Mouse (Mus musculus) hindbrain, embryonic 10.5 days (tissue): ENCODE measurements around the gene Zfp710. TPM values are rescaled to one million over a fixed set of nuclear protein-coding genes. Genes with fewer than 3 reads are reported as not detected.
"Not testable (repeated sequence)": the region's sequence is repeated elsewhere in the genome, so short reads cannot be mapped to it uniquely, and the experiment has no call there.

Experiments
- DNase-seq: peaks from one replicate; pipeline ENCODE4 v3.0.0-alpha.2; 2017; ENCODE audit warnings: low spot score
- H3K27ac ChIP-seq: fragments of 300-500 bp; sonication (generic); 2 replicates; pipeline ENCODE4 v1.5.1; 2016; ENCODE audit warnings: mild to moderate bottlenecking, moderate library complexity
- H3K27me3 ChIP-seq: fragments of 300-500 bp; sonication (generic); 2 replicates; pipeline ENCODE4 v1.6.1; 2016; ENCODE audit warnings: mild to moderate bottlenecking; ENCODE audit not compliant: poor library complexity, insufficient read depth, severe bottlenecking
- H3K36me3 ChIP-seq: fragments of 300-500 bp; sonication (generic); 2 replicates; pipeline ENCODE4 v1.6.1; 2016; ENCODE audit warnings: mild to moderate bottlenecking, moderate library complexity
- H3K4me1 ChIP-seq: fragments of 300-500 bp; sonication (generic); replicated peaks from 2 replicates; pipeline ENCODE4 v1.6.1; 2016; ENCODE audit warnings: mild to moderate bottlenecking
- H3K4me3 ChIP-seq: fragments of 300-500 bp; sonication (generic); 2 replicates; pipeline ENCODE4 v1.5.1; 2016; ENCODE audit warnings: mild to moderate bottlenecking, moderate library complexity
- H3K9me3 ChIP-seq: fragments of 300-500 bp; sonication (generic); 2 replicates; pipeline ENCODE4 v1.6.1; 2016; ENCODE audit warnings: mild to moderate bottlenecking, moderate library complexity
- WGBS: fragments of 180-500 bp; shearing (Covaris S2); methylation state at CpG from one replicate; pipeline ENCODE4 v1.1.7; 2016; 5-methylcytosine and 5-hydroxymethylcytosine counted together
- polyA plus RNA-seq: library from polyadenylated mRNA; unstranded; fragments of >200 nt; fragmentation: Nextera tagmentation; extraction: Ambion mirVana; gene quantifications from 2 replicates; pipeline ENCODE4 v1.2.1, GENCODE M21; 2016

Zfp710 gene
- polyA plus RNA-seq: 37.5 and 39.3 TPM in 2 replicates

- H3K4me1 ChIP-seq: peaks cover 44% of the 10 kb centered on the region
- peak within 1 kb of the TSS; percentile 99 for H3K27ac ChIP-seq
- H3K4me3 ChIP-seq: peak within 1 kb of the TSS; percentile 93
- no peaks in the 10 kb centered on the region for H3K9me3 ChIP-seq
- no peaks in the 10 kb centered on the region for H3K27me3 ChIP-seq
- DNase-seq: peak; percentile 89
- WGBS: under 1% methylated on average over 42 of the region's 42 CpGs
- no peaks in the 10 kb centered on the region; the same call in 1 of the 2 replicates for H3K36me3 ChIP-seq
Measured at GRCm38 (mm10) chr7:80024521-80025390, at the start of gene Zfp710. Gene Zfp710, plus strand, starts transcription at chr7:80024814.

GRCm38 (mm10) chr7:79975316-79975715 lies 49.3 kb upstream of the Zfp710 start:
- Histone ChIP-seq H3K4me1 (no peaks in the 10 kb centered on the region), H3K36me3 (no peaks in the 10 kb centered on the region), H3K9me3 (no peaks in the 10 kb centered on the region), H3K27me3 (no peaks in the 10 kb centered on the region), H3K4me3 (no peak overlapping the region), H3K27ac (no peak overlapping the region)
- no peak for DNase-seq
- WGBS: 89% methylated on average over 2 of the region's 2 CpGs

GRCm38 (mm10) chr7:79986717-79987116 lies 37.9 kb upstream of the Zfp710 start:
- WGBS: 88% methylated on average over 7 of the region's 7 CpGs
- no peak overlapping the region for H3K4me3 ChIP-seq
- no peaks in the 10 kb centered on the region for H3K36me3 ChIP-seq
- H3K27me3 ChIP-seq: no peaks in the 10 kb centered on the region
- no peaks in the 10 kb centered on the region for H3K9me3 ChIP-seq
- H3K4me1 ChIP-seq: 0 out of 2 replicates have a peak, but pooled peaks cover 4% of the 10 kb centered on the region
- DNase-seq: no peak
- no peak overlapping the region for H3K27ac ChIP-seq

GRCm38 (mm10) chr7:79987745-79988144 lies 36.9 kb upstream of the Zfp710 start:
- Histone ChIP-seq H3K27me3 (no peaks in the 10 kb centered on the region), H3K9me3 (no peaks in the 10 kb centered on the region), H3K4me3 (no peak overlapping the region), H3K4me1 (0 out of 2 replicates have a peak, but pooled peaks cover 4% of the 10 kb centered on the region), H3K27ac (no peak overlapping the region), H3K36me3 (no peaks in the 10 kb centered on the region)
- WGBS: 64% methylated on average over 3 of the region's 3 CpGs
- DNase-seq: no peak

GRCm38 (mm10) chr7:79988466-79988865 lies 36.1 kb upstream of the Zfp710 start:
- 87% methylated on average over 1 of the region's 1 CpGs for WGBS
- H3K27ac ChIP-seq, H3K4me1 ChIP-seq, DNase-seq, H3K9me3 ChIP-seq, H3K27me3 ChIP-seq, H3K4me3 ChIP-seq, H3K36me3 ChIP-seq: not testable (repeated sequence)

- H3K27ac ChIP-seq: 0 out of 2 replicates have a peak overlapping the region, but pooled peaks have one; percentile 8
- WGBS: 29% methylated on average over 8 of the region's 8 CpGs
- H3K27me3 ChIP-seq: no peaks in the 10 kb centered on the region
- H3K4me1 ChIP-seq: peaks cover 9% of the 10 kb centered on the region
- H3K4me3 ChIP-seq: no peak overlapping the region
- H3K36me3 ChIP-seq: no peaks in the 10 kb centered on the region
- H3K9me3 ChIP-seq: no peaks in the 10 kb centered on the region
- peak; percentile 52 for DNase-seq
Measured at GRCm38 (mm10) chr7:79994476-79994875, 30.1 kb upstream of the Zfp710 start.

GRCm38 (mm10) chr7:79997761-79998160 lies 26.9 kb upstream of the Zfp710 start:
- 85% methylated on average over 1 of the region's 1 CpGs for WGBS

GRCm38 (mm10) chr7:80002353-80003055 lies 22.1 kb upstream of the Zfp710 start:
- H3K27me3 ChIP-seq: peaks cover 4% of the 10 kb centered on the region; the same call in 1 of the 2 replicates
- H3K4me1 ChIP-seq: no peaks in the 10 kb centered on the region
- no peaks in the 10 kb centered on the region for H3K36me3 ChIP-seq
- WGBS: 88% methylated on average over 11 of the region's 11 CpGs
- no peak overlapping the region for H3K4me3 ChIP-seq
- H3K27ac ChIP-seq: no peak overlapping the region
- no peaks in the 10 kb centered on the region for H3K9me3 ChIP-seq
- no peak for DNase-seq

More at GRCm38 (mm10) chr7:79997761-79998160, 26.9 kb upstream of the Zfp710 start:
- no peak overlapping the region for H3K4me3 ChIP-seq
- DNase-seq: no peak
- peaks cover 9% of the 10 kb centered on the region for H3K4me1 ChIP-seq
- no peaks in the 10 kb centered on the region for H3K9me3 ChIP-seq
- no peak overlapping the region for H3K27ac ChIP-seq
- no peaks in the 10 kb centered on the region for H3K27me3 ChIP-seq
- no peaks in the 10 kb centered on the region for H3K36me3 ChIP-seq

- no peaks in the 10 kb centered on the region for H3K9me3 ChIP-seq
- H3K36me3 ChIP-seq: no peaks in the 10 kb centered on the region
- no peak for DNase-seq
- no peak overlapping the region for H3K4me3 ChIP-seq
- peaks cover 4% of the 10 kb centered on the region; the same call in 1 of the 2 replicates for H3K27me3 ChIP-seq
- no peak overlapping the region for H3K27ac ChIP-seq
- no peaks in the 10 kb centered on the region for H3K4me1 ChIP-seq
- WGBS: 64% methylated on average over 20 of the region's 20 CpGs
Measured at GRCm38 (mm10) chr7:80004776-80005554, 19.6 kb upstream of the Zfp710 start.

GRCm38 (mm10) chr7:80010680-80011079 lies 13.9 kb upstream of the Zfp710 start:
- DNase-seq: no peak
- Histone ChIP-seq H3K9me3 (no peaks in the 10 kb centered on the region), H3K27ac (no peak overlapping the region), H3K4me1 (peaks cover 5% of the 10 kb centered on the region; the same call in 1 of the 2 replicates), H3K4me3 (no peak overlapping the region), H3K36me3 (no peaks in the 10 kb centered on the region), H3K27me3 (no peaks in the 10 kb centered on the region)
- WGBS: 73% methylated on average over 5 of the region's 5 CpGs

- Histone ChIP-seq H3K27ac (no peak overlapping the region), H3K36me3 (no peaks in the 10 kb centered on the region), H3K27me3 (no peaks in the 10 kb centered on the region), H3K9me3 (no peaks in the 10 kb centered on the region), H3K4me1 (peaks cover 5% of the 10 kb centered on the region; the same call in 1 of the 2 replicates), H3K4me3 (no peak overlapping the region)
- 57% methylated on average over 2 of the region's 2 CpGs for WGBS
- DNase-seq: peak; percentile 51
Measured at GRCm38 (mm10) chr7:80011470-80011869, 13.1 kb upstream of the Zfp710 start.

- H3K36me3 ChIP-seq: no peaks in the 10 kb centered on the region
Measured at GRCm38 (mm10) chr7:80013884-80014550, 10.6 kb upstream of the Zfp710 start.

More at GRCm38 (mm10) chr7:80013884-80014550, 10.6 kb upstream of the Zfp710 start:
- H3K4me3 ChIP-seq: no peak overlapping the region
- no peak overlapping the region for H3K27ac ChIP-seq
- H3K4me1 ChIP-seq: peaks cover 5% of the 10 kb centered on the region; the same call in 1 of the 2 replicates
- 77% methylated on average over 7 of the region's 7 CpGs for WGBS
- no peaks in the 10 kb centered on the region for H3K9me3 ChIP-seq
- no peak for DNase-seq
- H3K27me3 ChIP-seq: no peaks in the 10 kb centered on the region
